Mouse (Mus musculus) megakaryocyte-erythroid progenitor cell, adult 5-6 weeks (primary cell): ENCODE results near the gene Gm26657. TPM values are rescaled to one million over a fixed set of nuclear protein-coding genes. Genes with fewer than 3 reads are reported as not detected.

Experiments used
- ATAC-seq: replicated peaks from 2 replicates; pipeline ENCODE4 v1.8.0; 2016; ENCODE audit warnings: mild to moderate bottlenecking, inconsistent platforms; ENCODE audit not compliant: severe bottlenecking, poor library complexity, low FRiP score, low TSS enrichment
- total RNA-seq, 2 experiments: library from RNA; stranded (forward) in 1 of 2; stranded (reverse) in 1 of 2; fragments of 200-1000, 215-1000 nt in 1 of 2; fragments of >200 nt in 1 of 2; fragmentation: Nextera tagmentation in 1 of 2; gene quantifications; 2 replicates each; pipeline ENCODE4 v1.2.3; 2014 to 2017

The Gm26657 gene
- total RNA-seq, 2 experiments from 2014 or later, result not detected

DNA sequence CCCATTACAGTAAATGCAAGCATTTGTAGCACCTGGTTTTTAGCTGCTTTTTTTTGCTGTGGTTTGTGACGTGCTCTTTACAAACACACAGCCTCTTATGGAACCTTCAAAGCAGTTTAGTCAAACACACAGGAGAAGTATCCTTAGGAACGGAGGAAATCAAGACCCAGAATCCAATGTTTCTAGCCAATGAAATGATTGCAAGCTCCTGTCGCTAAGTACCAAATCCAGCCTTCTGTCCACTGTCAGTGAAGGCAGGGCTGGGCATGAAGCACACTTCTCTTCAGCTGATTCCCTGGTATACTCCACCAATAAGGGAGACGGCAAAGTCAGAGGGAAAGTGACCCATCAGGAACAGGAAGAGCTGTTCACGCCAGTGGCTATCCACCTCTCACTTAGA lies 16.2 kb downstream of the Gm26657 start:
- ATAC-seq, result no peak

DNA sequence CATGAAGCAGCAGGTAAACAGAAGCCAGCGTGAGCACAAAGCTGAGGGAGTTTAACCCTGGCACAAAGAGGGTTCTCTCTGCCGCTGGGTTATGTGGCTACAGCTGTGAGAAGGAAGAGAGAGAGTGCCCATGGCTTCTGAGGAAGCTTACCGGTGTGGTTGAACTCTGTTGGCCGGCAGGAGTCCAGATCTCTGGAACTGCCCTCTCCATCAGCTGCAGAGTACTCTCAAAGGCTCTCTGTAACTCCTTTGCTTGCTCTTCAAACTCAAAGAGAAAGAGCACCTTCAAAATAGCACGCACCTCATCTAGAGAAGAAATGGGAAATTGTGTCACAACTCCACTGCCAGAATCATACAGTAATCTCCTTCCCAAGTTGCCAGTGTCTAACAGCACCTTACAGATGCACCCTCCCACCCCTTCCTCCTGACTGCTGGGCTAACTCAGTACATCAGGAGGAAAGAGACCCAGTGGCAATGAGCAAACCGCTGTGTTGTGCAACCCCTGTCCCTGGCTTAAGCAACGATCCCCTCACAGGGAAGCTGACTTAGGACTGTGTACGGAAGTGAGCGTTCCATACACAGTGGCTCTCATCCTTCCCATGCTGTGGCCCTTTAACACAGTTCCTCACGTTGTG lies 17.2 kb downstream of the Gm26657 start:
- no peak for ATAC-seq

DNA sequence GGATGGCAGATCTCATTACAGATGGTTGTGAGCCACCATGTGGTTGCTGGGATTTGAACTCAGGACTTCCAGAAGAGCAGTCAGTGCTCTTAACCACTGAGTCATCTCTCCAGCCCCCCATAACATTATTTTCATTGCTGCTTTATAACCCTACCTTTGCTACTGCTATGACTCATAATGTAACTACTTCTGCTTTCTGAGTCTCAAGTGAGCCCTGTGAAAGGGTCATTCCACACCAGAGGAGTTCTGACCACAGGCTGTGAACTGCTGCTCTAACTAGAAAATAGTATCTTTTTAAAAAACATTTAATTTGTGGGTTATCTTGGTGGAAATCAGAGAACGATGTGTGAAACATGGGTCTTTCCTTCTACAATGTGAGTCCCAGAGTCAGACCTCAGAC lies 17.8 kb downstream of the Gm26657 start:
- ATAC-seq, result no peak

GRCm38 (mm10) chr4:56767861-56768284 lies 28.0 kb downstream of the Gm26657 start:
- ATAC-seq, result no peak

- ATAC-seq, result no peak
Observed at GRCm38 (mm10) chr4:56768913-56769312, 29.0 kb downstream of the Gm26657 start.

GRCm38 (mm10) chr4:56771065-56771464 lies 31.2 kb downstream of the Gm26657 start:
- ATAC-seq, result no peak

Other genes starting within 250 kb of the Gm26657 start
- not detected in 2 replicates for gene Actl7b, start 1.4 kb downstream of the Gm26657 start, total RNA-seq (2014; fragmentation: Nextera tagmentation)
- gene Actl7b, start 1.4 kb downstream of the Gm26657 start, total RNA-seq (2017), result 2.5 TPM in 1 of 2 replicates, not detected in the other
- gene Actl7a, start 3.3 kb downstream of the Gm26657 start, total RNA-seq (2014; fragmentation: Nextera tagmentation), result not detected in 2 replicates
- gene Actl7a, start 3.3 kb downstream of the Gm26657 start, total RNA-seq (2017), result not detected in 2 replicates
- 83.2 and 87.6 TPM in 2 replicates for gene Elp1, start 62.3 kb downstream of the Gm26657 start, total RNA-seq (2014; fragmentation: Nextera tagmentation)
- 29.9 and 34.8 TPM in 2 replicates for gene Elp1, start 62.3 kb downstream of the Gm26657 start, total RNA-seq (2017)
- gene Fam206a, start 62.3 kb downstream of the Gm26657 start, total RNA-seq (2014; fragmentation: Nextera tagmentation), result 28.4 and 35.5 TPM in 2 replicates
- gene Fam206a, start 62.3 kb downstream of the Gm26657 start, total RNA-seq (2017), result 5.6 and 7.3 TPM in 2 replicates
- 1.1 and 8.7 TPM in 2 replicates for gene Ctnnal1, start 125.1 kb downstream of the Gm26657 start, total RNA-seq (2014; fragmentation: Nextera tagmentation)
- gene Ctnnal1, start 125.1 kb downstream of the Gm26657 start, total RNA-seq (2017), result 5.6 and 7.6 TPM in 2 replicates
- gene Tmem245, start 207.4 kb downstream of the Gm26657 start, total RNA-seq (2014; fragmentation: Nextera tagmentation), result 9.0 and 11.8 TPM in 2 replicates
- gene Tmem245, start 207.4 kb downstream of the Gm26657 start, total RNA-seq (2017), result 4.7 and 6.1 TPM in 2 replicates